Mouse (Mus musculus) granulocyte monocyte progenitor cell, adult 5-6 weeks (primary cell): ENCODE results near the gene Mast1. TPM values are rescaled to one million over a fixed set of nuclear protein-coding genes. Genes with fewer than 3 reads are reported as not detected.

Source experiments
- ATAC-seq: replicated peaks from 2 replicates; pipeline ENCODE4 v1.8.0; 2016; ENCODE audit warnings: mild to moderate bottlenecking, moderate TSS enrichment, inconsistent platforms; ENCODE audit not compliant: poor library complexity, severe bottlenecking
- total RNA-seq, 2 experiments: library from RNA; stranded (forward) in 1 of 2; stranded (reverse) in 1 of 2; fragments of 200-712, 200-1000 nt in 1 of 2; fragments of >200 nt in 1 of 2; fragmentation: Nextera tagmentation in 1 of 2; gene quantifications; 2 replicates each; pipeline ENCODE4 v1.2.3; 2014 to 2017

Gene Mast1
- total RNA-seq (2014; fragmentation: Nextera tagmentation) (not detected in 2 replicates), total RNA-seq (2017) (not detected in 2 replicates)

- ATAC-seq: peak; percentile 89
Observed at GRCm38 (mm10) chr8:84936962-84937546, at the start of gene Mast1. TSS of gene Mast1 (minus strand) at chr8:84937359.

- ATAC-seq: no peak
Observed at GRCm38 (mm10) chr8:84986379-84986945, 49.3 kb upstream of the Mast1 start.

GRCm38 (mm10) chr8:84985684-84986378 lies 48.7 kb upstream of the Mast1 start:
- peak; percentile 56 for ATAC-seq

GRCm38 (mm10) chr8:84985049-84985683 lies 48.0 kb upstream of the Mast1 start:
- peak; percentile 34 for ATAC-seq

- ATAC-seq: no peak
Observed at GRCm38 (mm10) chr8:84984294-84985048, 47.3 kb upstream of the Mast1 start.

GRCm38 (mm10) chr8:84982499-84983011 lies 45.4 kb upstream of the Mast1 start:
- ATAC-seq: no peak

GRCm38 (mm10) chr8:84981644-84982498 lies 44.7 kb upstream of the Mast1 start:
- no peak for ATAC-seq

GRCm38 (mm10) chr8:84980622-84981358 lies 43.6 kb upstream of the Mast1 start:
- ATAC-seq: no peak

GRCm38 (mm10) chr8:84979599-84980421 lies 42.7 kb upstream of the Mast1 start:
- peak; percentile 45 for ATAC-seq

GRCm38 (mm10) chr8:84978248-84978940 lies 41.2 kb upstream of the Mast1 start, which contains the start of gene Junb:
TSS of gene Junb (minus strand) at chr8:84978718.
- ATAC-seq: peak; percentile 38

GRCm38 (mm10) chr8:84977435-84978247 lies 40.5 kb upstream of the Mast1 start:
- peak; percentile 6 for ATAC-seq

- no peak for ATAC-seq
Observed at GRCm38 (mm10) chr8:84976763-84977434, 39.7 kb upstream of the Mast1 start.

GRCm38 (mm10) chr8:84976031-84976762 lies 39.0 kb upstream of the Mast1 start:
- ATAC-seq: peak; percentile 29

GRCm38 (mm10) chr8:84975434-84975833 lies 38.3 kb upstream of the Mast1 start:
- ATAC-seq: no peak

- ATAC-seq: no peak
Observed at GRCm38 (mm10) chr8:84974543-84975142, 37.5 kb upstream of the Mast1 start.
